Mouse (Mus musculus): ENCODE measurements at regions not wholly inside any gene's neighbourhood (a gene's known extent, or its start where the extent isn't known, plus 50 kb on each side); places are given as distances from the start of the nearest gene placed in this dataset.

- 56% methylated on average over 4 of the region's 4 CpGs for WGBS
- H3K36me3 ChIP-seq (ENCODE audit: poor library complexity, severe bottlenecking) = no peaks in the 10 kb centered on the region
- H3K4me1 ChIP-seq = no peaks in the 10 kb centered on the region
- no peak overlapping the region for H3K9ac ChIP-seq
- no peak overlapping the region for H3K4me2 ChIP-seq
- H3K27me3 ChIP-seq = no peaks in the 10 kb centered on the region
- H3K9me3 ChIP-seq (replicated peaks) = no peaks in the 10 kb centered on the region
- ATAC-seq = peak; percentile 81
- H3K27ac ChIP-seq = no peak overlapping the region
- H3K4me3 ChIP-seq = no peak overlapping the region
Measured at GRCm38 (mm10) chr15:30029257-30029899, 143.0 kb upstream of the Ctnnd2 start.

GRCm38 (mm10) chr15:30035367-30035766 is 137.0 kb upstream of the Ctnnd2 start:
- Histone ChIP-seq H3K4me2 (no peak overlapping the region), H3K9ac (no peak overlapping the region), H3K4me3 (no peak overlapping the region), H3K36me3 (ENCODE audit: poor library complexity, severe bottlenecking) (no peaks in the 10 kb centered on the region), H3K9me3 (replicated peaks) (no peaks in the 10 kb centered on the region), H3K27me3 (no peaks in the 10 kb centered on the region), H3K27ac (no peak overlapping the region), H3K4me1 (no peaks in the 10 kb centered on the region)
- no peak for ATAC-seq
- 93% methylated on average over 2 of the region's 2 CpGs for WGBS

DNA sequence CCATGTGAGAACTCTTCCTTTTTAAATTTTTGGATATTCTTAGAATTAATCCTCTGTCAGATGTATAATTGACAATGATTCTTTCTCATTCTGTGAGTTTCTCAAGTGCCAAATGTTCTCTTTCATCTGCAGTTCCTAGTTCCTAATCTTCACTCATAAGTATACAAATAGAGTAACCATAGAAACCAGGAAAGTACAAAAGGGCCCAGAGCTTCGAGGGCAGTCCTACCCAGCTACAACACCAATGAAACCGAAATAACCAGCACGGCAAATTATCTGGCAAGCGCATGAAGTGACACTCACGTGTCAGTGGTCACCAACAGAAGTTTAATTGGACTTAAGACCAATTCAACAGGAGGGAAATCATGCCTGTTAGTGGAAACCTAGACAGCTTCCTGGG is 121.5 kb upstream of the Ctnnd2 start:
- Histone ChIP-seq H3K4me2 (no peak overlapping the region), H3K27ac (no peak overlapping the region), H3K9ac (no peak overlapping the region), H3K36me3 (ENCODE audit: poor library complexity, severe bottlenecking) (no peaks in the 10 kb centered on the region), H3K9me3 (replicated peaks) (no peaks in the 10 kb centered on the region), H3K4me3 (no peak overlapping the region), H3K27me3 (no peaks in the 10 kb centered on the region), H3K4me1 (no peaks in the 10 kb centered on the region)
- ATAC-seq = no peak
- 50% methylated on average over 5 of the region's 5 CpGs for WGBS

GRCm38 (mm10) chr15:30059808-30060207 is 112.6 kb upstream of the Ctnnd2 start:
- 84% methylated on average over 7 of the region's 7 CpGs for WGBS
- H3K4me2 ChIP-seq = no peak overlapping the region

DNA sequence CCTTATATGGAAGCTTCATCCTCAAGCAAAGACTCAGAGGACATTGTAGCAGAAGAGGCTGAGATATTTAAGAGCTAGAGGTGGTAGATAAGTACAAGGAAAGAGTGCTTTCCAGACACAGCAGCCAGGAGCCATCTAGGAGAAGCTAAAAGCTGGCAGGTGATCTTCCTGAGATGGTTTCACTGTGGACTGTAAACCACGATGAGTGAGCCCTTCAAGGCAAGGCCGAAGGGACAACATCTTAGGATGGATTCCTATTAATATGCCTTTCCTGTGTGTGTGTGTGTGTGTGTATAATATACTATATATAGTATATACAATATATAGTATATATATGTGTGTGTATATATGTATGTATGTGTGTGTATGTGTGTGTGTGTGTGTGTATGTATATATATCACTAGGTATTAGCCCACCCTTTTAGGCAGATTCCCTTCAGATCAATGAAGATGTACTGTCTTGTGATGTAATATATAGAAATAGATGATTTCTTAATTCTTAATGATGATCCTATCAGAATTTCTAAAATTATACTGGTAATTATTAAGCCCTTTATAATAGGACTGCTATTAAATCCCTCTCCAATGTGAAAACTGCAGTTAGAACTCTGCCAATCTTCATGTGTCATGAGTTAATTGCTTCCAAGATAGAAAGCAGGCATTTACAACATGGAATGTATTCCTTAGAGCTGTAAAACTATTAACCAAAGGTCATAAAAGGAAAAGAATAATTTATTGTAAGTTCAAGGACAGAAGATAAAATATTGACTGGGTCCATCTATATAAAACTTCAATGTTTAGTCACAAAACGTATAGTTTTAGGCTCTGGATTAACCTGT is 111.7 kb upstream of the Ctnnd2 start:
- 86% methylated on average over 3 of the region's 3 CpGs for WGBS

More at GRCm38 (mm10) chr15:30059808-30060207, 112.6 kb upstream of the Ctnnd2 start:
- Histone ChIP-seq H3K4me1 (no peaks in the 10 kb centered on the region), H3K36me3 (ENCODE audit: poor library complexity, severe bottlenecking) (no peaks in the 10 kb centered on the region), H3K9ac (no peak overlapping the region), H3K9me3 (replicated peaks) (no peaks in the 10 kb centered on the region), H3K4me3 (no peak overlapping the region), H3K27ac (no peak overlapping the region), H3K27me3 (no peaks in the 10 kb centered on the region)
- no peak for ATAC-seq

GRCm38 (mm10) chr15:30071668-30072067 is 100.7 kb upstream of the Ctnnd2 start:
- no peak overlapping the region for H3K9ac ChIP-seq
- no peak overlapping the region for H3K4me3 ChIP-seq
- no peak for ATAC-seq
- H3K36me3 ChIP-seq (ENCODE audit: poor library complexity, severe bottlenecking) = no peaks in the 10 kb centered on the region
- no peaks in the 10 kb centered on the region for H3K9me3 ChIP-seq (replicated peaks)
- no peaks in the 10 kb centered on the region for H3K27me3 ChIP-seq
- H3K27ac ChIP-seq = no peak overlapping the region
- no peaks in the 10 kb centered on the region for H3K4me1 ChIP-seq
- H3K4me2 ChIP-seq = no peak overlapping the region
- WGBS = 37% methylated on average over 2 of the region's 2 CpGs

More for the DNA sequence above, 111.7 kb upstream of the Ctnnd2 start:
- Histone ChIP-seq H3K9me3 (replicated peaks) (no peaks in the 10 kb centered on the region), H3K36me3 (ENCODE audit: poor library complexity, severe bottlenecking) (no peaks in the 10 kb centered on the region), H3K27ac (no peak overlapping the region), H3K4me2 (no peak overlapping the region), H3K4me3 (no peak overlapping the region), H3K4me1 (no peaks in the 10 kb centered on the region), H3K9ac (no peak overlapping the region), H3K27me3 (no peaks in the 10 kb centered on the region)
- no peak for ATAC-seq

DNA sequence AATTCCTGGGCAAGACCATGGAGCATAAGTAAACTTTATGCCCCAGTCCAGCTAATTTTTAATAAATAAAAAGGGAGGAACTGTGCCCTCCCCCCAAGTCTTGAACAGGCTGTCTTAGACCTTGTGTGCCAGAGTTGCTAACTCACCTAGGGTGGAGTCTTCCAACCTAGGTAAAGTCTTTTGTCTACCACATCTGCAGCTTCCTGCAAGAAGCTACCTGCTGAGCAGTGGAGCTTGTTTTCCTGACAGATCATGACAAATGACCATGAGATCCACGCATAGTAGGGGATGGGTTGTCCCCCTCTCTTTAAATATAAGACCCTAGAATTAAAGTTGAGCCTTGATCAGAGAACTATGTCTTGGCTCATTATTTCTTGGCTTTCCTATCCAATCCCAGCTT is 100.1 kb upstream of the Ctnnd2 start:
- Histone ChIP-seq H3K4me1 (no peaks in the 10 kb centered on the region), H3K36me3 (ENCODE audit: poor library complexity, severe bottlenecking) (no peaks in the 10 kb centered on the region), H3K27me3 (no peaks in the 10 kb centered on the region), H3K9me3 (replicated peaks) (no peaks in the 10 kb centered on the region), H3K4me2 (no peak overlapping the region), H3K9ac (no peak overlapping the region), H3K27ac (no peak overlapping the region), H3K4me3 (no peak overlapping the region)
- no peak for ATAC-seq
- 41% methylated on average over 1 of the region's 1 CpGs for WGBS

DNA sequence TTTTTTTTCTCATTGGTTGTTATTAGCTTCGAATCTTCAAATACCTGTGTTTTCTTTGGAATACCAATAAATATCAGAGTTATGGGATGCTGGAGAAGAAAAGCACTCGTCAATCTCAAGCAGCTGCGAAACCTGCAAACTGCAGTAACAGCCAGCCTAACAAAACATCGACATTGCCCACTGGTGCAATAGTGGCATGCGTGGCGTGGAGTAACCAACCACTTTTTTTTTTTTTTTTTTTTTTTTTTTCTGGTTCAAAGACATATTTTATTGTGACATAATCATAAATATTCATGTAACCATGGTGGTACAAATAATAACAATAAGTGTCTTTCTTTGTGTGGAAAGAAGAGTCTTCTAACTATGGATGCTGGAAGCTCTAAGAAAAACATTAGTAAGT is 85.3 kb upstream of the Ctnnd2 start:
- WGBS = 93% methylated on average over 6 of the region's 6 CpGs
- H3K27me3 ChIP-seq = no peaks in the 10 kb centered on the region
- no peaks in the 10 kb centered on the region for H3K9me3 ChIP-seq (replicated peaks)
- no peaks in the 10 kb centered on the region for H3K36me3 ChIP-seq (ENCODE audit: poor library complexity, severe bottlenecking)
- no peak overlapping the region for H3K27ac ChIP-seq
- no peaks in the 10 kb centered on the region for H3K4me1 ChIP-seq
- no peak overlapping the region for H3K4me2 ChIP-seq
- H3K9ac ChIP-seq = no peak overlapping the region
- no peak overlapping the region for H3K4me3 ChIP-seq
- ATAC-seq = no peak

DNA sequence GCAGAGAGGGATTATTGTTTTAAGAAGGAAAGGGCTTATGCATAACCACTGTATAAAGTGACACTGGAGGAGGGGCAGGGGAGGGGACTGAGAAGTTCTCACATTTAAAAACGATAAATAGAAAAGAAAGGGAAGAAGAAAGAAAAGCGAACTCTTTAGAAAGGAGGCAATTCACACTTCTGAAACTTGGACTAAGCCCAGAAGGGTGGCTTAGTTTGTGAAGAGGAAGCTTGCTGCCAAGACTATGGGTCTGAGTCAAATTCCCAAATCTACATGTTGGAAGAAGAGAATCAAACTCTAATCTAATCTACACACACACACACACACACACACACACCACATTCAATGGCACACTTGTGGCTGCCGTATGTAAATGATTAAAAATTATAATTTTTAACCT is 50.3 kb upstream of the Ctnnd2 start:
- H3K36me3 ChIP-seq (ENCODE audit: poor library complexity, severe bottlenecking) = no peaks in the 10 kb centered on the region
- H3K27me3 ChIP-seq = no peaks in the 10 kb centered on the region
- ATAC-seq = no peak
- H3K4me3 ChIP-seq = no peak overlapping the region
- H3K27ac ChIP-seq = no peak overlapping the region
- no peak overlapping the region for H3K4me2 ChIP-seq
- 62% methylated on average over 3 of the region's 3 CpGs for WGBS
- H3K9me3 ChIP-seq (replicated peaks) = no peaks in the 10 kb centered on the region
- H3K4me1 ChIP-seq = no peaks in the 10 kb centered on the region
- H3K9ac ChIP-seq = no peak overlapping the region
